Mouse (Mus musculus) retina, postnatal 1 day (tissue): ENCODE results near the gene Cux1.

Experiments used
- DNase-seq: peaks from one replicate; pipeline ENCODE4 v3.0.0-alpha.2; 2012

The Cux1 gene

GRCm38 (mm10) chr5:136292361-136292760, 274.9 kb downstream of the Cux1 start:
- DNase-seq: peak; percentile 16

- no peak for DNase-seq
Measured at GRCm38 (mm10) chr5:136291562-136291961, 275.7 kb downstream of the Cux1 start.

DNA sequence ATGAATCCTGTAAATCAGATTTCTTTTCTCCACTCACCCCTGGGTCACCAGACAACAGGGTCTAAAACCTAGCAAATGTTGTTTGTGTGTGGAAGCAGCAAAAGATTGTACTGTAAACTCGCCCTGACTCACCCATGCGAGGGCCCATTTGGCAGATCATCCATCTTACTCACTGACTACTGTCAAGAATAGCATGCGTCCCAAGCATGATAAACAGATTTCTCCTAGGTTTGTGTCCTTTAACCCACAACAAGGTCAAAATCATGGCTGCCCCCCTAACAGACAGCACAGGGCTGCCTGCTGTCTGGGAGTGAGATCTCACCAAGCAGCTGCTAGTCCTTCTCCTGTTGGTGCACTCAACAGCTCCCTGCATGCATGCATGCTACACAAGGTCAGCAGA, 277.5 kb downstream of the Cux1 start:
- DNase-seq: no peak

- no peak for DNase-seq
Measured at GRCm38 (mm10) chr5:136288351-136289081, 278.8 kb downstream of the Cux1 start.

DNA sequence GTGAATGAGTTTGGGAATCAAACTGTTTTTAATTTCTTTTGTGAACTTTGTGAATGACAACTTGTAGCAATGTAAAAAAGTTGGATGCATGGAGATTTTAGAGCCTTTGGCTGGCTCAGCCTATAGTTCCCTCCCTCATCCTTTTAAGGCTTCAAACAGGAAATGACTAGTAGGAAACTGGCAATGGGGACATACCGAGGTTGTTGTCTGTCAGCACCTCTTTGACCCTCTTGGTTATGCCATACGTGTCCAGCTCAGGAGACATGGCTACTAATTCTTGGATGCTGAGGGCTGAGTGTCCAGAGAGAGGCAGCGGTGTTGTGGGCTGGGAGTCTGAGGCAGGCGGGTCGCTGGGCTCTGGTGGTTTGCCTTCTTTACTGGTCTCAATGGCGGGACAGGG, 280.7 kb downstream of the Cux1 start:
- DNase-seq: no peak

DNA sequence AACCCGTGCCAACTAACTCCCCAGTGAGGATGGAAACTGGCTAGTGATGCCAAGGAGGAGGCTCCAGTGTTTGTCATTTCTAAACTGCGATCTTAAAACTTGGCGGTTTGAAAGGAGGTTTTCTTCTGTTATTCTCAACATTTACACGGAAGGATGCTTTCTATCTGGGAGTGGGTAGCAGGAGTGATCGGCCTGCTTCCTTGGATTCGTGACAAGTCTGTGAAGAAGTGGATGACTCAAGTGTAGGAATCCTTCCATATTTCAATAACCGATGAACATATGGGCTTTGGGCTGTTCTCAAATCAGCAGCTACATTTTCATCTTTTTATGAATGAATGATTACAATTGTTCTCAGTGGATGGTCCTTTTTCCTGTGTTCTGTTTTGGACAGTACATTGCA, 282.2 kb downstream of the Cux1 start:
- no peak for DNase-seq

- DNase-seq: peak; percentile 64
Measured at GRCm38 (mm10) chr5:136281351-136281750, 285.9 kb downstream of the Cux1 start.

- DNase-seq: no peak
Measured at GRCm38 (mm10) chr5:136274739-136275138, 292.6 kb downstream of the Cux1 start.

DNA sequence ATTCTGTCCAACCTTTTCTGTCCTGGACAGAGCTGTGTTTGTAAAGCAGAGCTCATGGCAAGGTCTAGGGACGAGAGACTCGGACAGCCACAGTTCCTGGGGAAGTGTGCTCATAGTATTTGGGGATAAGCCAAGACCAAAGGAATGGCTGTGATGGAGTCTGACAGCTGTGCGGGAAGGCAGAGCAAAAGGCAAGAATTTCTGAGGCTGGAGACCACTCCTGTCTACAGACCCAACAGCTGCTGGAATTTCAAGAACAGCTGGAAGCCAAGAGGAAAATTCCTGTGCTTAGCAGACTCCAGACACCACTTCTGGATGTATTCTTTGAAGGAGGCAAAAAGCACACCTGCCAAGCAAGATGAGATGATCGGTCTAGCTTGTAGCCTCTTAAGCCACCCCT, 297.4 kb downstream of the Cux1 start:
- DNase-seq: no peak

GRCm38 (mm10) chr5:136266077-136266476, 301.2 kb downstream of the Cux1 start:
- DNase-seq: no peak

DNA sequence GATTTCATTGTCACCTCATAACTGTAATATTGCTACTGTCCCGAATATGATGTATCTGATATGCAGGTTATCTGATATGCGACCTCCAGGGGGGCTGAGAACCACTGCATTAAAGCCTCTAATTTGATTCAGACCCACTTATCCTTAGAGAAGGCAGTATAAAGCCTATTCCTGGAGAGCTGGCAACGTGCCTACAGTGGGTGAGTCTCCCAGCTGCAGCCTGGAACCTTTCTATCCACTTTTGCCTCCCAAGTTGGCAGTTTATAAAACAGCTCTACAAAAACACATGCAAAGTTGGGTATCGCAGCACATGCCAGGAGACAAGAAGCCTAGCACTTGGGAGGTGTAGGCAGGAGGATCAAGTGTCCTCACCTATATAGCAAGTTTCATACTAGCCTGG, 303.9 kb downstream of the Cux1 start:
- DNase-seq: no peak

GRCm38 (mm10) chr5:136258919-136259318, 308.4 kb downstream of the Cux1 start:
- peak; percentile 75 for DNase-seq

DNA sequence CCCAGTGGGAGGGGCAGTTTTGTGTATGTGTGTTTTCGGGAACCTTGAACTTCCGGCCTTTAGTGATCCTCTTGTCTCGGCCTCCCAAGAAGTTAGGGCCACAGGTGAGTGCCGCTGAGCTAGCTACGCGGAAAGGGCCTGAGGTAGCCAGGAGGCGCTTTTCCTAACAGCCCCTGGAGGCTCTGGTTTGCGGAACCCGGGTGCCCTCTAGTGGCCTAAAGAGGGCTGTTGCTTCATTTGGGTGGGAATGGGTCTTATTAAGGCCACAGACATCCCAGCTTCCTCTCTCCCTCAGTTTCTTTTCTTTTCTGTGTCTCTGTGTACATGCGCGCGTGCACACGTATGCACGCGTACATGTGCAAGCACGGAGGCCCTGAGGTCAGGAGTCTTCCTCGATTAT, 314.4 kb downstream of the Cux1 start:
- DNase-seq: peak; percentile 87

DNA sequence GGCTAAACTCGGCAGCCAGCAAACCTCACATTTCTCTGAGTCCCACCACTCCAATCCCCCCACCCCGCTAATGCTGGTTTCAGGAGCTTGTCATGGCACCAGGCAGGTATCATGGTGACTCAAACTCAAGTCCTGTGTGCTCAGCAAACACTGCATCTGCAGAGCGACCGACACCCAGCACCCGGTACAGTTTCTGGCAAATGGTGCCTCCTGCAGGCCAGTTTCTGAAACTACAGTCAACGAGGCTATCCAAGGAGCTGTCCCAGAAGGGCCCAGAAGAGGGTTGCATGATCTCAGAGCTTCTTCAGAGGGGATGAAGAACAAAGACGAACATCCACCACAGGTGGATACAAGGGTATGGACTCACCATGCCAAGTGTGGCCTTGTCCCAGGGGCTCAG, 316.3 kb downstream of the Cux1 start:
- DNase-seq: no peak

GRCm38 (mm10) chr5:136248441-136248840, 318.8 kb downstream of the Cux1 start:
- DNase-seq: no peak

DNA sequence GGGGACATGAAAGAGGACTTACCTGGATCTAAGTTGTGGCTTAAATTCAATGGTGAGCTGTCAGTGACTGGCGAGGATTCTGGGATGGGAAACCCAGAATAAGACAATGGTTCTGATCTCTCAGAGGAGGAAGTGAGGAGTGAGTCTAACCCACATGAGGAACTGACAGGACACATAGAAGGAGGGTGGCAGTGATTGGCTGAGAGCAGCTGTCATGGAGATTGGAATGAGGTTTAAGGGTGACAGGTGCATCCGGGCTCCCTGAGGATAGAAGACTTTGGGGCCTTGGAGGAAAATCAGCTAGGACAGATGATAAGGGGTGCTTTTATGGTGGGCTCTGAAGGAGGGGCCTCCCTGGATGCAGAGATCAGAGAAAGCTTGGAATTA, 320.8 kb downstream of the Cux1 start, which contains the start of gene Sh2b2:
Gene Sh2b2, minus strand, starts transcription at position 105 of the 387 bp plus-strand sequence.
- no peak for DNase-seq

- DNase-seq: no peak
Measured at GRCm38 (mm10) chr5:136245541-136246451, 321.5 kb downstream of the Cux1 start.

DNA sequence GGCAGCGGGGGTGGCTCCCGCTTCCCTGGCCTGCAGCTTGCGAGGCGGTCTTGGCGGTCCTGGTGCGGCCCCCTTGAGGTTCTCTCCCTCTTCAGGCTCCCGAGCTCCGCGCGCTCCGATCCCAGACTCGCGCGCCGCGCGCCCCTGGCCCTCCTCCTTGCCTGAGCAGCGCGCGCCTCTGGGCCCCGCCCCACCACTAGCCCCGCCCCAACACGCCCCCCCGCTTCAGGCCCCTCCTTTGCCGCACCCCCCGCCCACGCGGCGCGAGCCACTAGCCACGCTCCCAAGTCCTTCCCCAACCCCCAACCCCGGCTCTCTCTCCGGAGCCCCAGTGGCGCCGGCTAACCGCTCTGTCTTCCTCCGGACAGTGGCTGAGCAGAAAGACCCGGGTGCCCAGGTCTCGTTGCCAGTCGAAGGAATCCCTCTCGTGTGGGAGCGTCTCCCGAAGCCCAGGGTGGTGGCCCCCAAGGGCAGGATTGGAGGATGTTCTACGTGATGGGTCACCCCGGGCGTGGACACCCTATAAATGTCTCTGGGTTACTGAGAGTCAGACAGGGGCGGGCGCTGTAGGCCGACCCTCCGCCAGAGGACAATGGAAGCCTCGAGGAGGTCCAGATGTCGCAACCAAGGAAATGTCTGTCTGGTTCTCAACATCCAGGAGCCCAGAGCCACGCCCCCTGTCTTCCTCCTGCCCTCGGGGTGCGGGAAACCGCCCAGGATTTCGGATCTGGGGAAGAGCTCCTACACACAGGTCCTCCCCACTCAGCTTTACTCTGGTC, 322.3 kb downstream of the Cux1 start:
- peak; percentile 88 for DNase-seq

- peak; percentile 67 for DNase-seq
Measured at GRCm38 (mm10) chr5:136243851-136244761, 323.2 kb downstream of the Cux1 start.

GRCm38 (mm10) chr5:136241161-136241560, 326.1 kb downstream of the Cux1 start:
- DNase-seq: no peak

GRCm38 (mm10) chr5:136240381-136240780, 326.9 kb downstream of the Cux1 start:
- DNase-seq: no peak

DNA sequence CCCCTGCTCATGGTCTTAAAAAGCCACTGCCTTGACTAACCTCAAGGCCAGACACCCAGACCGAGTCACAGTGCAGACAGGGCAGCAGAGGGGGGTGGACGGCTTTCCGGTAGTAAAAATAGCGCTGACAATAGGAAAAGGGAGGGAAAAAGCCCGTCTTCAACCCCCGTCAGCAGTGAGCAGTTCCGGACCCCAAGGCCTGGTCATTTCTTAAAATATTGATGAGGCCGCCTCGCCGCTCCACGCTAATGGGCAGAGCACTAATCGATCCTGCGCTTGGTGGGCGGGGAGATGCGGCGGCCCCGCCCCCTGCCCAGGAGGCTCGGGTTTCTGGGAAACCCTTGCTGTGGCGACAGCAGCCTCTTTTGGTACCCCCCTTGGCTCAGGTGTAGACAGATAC, 329.7 kb downstream of the Cux1 start:
- DNase-seq: peak; percentile 32
